Mouse (Mus musculus): ENCODE data around the gene Gm11213.

The Gm11213 gene

GRCm38 (mm10) chr4:63572621-63573020, 32.4 kb downstream of the Gm11213 start:
- DNase-seq = no peak

DNA sequence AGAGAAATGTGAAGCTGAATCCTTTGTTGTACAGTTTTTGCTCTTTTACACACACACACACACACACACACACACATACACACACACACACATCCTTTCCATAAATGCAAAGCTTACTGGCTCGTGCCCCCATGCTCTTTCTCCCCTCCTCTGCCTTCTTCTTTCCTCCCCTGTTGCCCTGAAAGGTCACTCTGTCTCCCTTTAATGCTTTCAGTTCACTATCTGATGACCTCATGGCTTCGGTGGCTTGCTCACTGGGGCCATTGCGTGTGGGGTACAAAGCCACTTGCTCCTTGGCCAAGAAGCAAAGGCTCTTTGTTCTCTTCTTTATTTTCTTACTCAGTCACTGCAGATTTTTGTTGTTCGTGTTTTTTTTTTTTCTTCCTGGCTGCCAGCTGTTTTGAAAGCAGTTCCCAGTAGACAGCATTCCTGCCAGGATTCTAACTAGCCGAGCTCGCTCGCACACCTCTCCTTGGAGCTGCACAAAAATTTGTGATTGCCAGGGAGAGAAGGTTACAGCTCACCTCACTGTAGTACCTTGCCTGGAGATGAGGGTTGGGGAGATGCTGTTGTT, 34.8 kb downstream of the Gm11213 start:
- DNase-seq = no peak

DNA sequence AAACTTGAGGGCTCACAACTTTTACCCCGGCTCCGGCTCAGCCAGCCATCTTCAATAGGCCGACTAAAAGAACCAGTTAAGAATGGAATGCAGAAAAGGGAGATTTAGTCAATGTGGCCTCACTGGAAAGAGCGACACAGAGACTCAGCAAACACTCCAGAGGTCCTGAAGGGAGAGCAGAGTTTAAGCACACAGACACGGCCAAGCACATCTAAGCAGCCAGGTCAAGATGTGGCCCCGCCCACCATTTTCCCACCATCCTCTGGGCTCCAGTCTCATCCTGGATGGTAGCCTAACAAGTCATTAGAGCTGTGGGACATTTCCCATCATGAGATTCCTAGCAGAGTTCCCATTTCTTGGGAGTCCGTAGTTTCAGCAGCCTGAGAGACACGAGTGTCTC, 35.7 kb downstream of the Gm11213 start:
- DNase-seq = no peak

DNA sequence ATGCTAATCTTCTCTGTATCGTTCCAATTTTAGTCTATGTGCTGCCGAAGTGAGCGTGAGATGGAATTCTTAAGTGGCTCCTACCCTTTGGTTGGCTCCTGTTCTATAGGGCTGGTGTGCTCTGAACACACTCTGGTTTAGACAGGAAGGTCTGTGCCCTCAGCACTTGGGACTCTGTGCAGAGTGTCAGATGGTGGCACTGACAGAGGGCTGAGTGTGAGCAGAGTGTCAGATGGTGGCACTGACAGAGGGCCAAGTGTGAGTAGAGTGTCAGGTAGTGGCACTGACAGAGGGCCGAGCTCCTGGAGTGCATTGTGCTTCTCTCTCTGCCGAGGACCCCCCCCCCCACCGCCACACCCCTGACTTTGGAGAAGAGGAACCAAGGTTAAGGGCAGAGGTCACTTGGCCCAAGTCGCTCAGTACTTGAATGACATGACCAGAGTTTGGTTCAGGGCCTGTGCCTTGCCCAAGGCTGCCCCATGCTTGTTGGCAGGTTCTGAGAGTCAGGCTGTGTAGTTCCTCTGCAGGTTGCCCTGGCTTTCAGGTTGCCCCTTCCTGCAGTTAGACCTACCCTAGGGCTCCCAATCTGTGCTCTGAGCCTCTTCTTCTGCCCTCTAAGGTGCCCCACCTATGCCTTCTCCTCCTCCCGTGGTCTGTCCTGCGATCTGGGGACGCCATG, 37.2 kb downstream of the Gm11213 start:
- DNase-seq = no peak

- DNase-seq = peak; percentile 32
These were observed 42.3 kb downstream of the Gm11213 start for GRCm38 (mm10) chr4:63562742-63563141.

- peak; percentile 77 for DNase-seq
These were observed 43.0 kb downstream of the Gm11213 start for GRCm38 (mm10) chr4:63561861-63562675.

- DNase-seq = peak; percentile 57
These were observed 45.0 kb downstream of the Gm11213 start for GRCm38 (mm10) chr4:63560079-63560478.

DNA sequence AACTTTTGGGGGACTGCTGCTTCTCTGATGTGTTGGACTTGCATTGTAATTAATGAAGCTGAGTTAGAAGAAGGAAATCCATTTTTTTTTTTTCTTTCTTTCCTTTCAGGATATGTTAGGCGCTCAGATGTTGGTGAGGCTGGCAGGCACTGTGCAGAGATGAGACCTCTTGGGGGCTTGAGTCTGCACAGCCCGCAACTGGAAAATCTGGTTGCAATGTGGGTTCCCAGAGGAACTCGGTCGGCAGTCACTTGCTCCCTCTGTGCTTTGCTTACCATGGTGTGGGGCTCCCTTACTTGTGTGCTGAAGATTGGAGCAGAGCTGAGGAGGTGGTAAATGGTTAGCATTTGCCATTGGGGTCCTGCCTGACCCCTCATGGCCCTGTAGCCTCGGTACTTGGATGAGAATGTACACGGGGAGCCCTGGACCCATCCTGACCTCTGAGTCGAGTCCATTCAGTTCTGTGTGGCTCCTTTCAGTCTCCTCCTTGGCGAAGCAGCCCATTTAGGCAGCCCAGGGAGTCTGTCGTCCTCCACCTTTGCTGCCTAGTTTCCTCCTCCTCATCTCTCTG, 45.8 kb downstream of the Gm11213 start:
- peak; percentile 24 for DNase-seq

DNA sequence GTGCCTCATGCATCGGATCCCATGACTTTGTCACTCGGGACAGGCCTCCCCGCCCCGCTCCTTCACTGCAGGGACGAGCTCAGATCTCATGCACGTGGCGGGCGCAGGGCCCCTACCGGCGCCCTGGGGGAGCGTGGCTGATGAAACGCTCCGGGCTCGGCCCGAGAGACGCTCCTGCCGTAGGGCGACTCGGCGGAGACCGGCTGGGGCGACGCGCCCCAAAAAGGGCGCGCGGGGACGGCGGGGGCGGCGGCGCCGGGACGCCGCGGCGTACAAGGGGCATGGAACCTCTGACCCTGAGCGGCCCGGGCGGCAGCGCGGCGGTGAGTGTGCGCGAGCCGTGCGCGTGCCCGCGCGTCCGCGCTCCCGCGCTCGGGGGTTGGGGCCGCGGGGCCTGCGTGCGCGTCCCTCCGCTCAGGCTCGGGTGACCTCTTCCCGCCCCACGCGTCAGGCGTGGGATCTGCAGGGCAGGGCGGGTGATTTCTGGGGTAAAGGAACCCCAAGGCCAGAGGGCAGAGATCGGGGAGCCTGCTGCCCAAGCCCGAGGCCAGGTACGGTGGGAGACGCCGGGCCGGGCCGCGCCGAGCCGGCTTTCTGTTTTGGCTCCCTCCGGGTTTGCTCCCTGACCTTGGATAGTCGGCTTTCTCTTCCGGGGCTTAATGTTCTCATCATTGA, 46.5 kb downstream of the Gm11213 start, which contains the start of gene Tmem268:
Gene Tmem268, plus strand, starts transcription at position 375 of the 675 bp plus-strand sequence.
- peak; percentile 85 for DNase-seq

- DNase-seq = peak; percentile 15
These were observed 47.7 kb downstream of the Gm11213 start for GRCm38 (mm10) chr4:63557124-63558059.

DNA sequence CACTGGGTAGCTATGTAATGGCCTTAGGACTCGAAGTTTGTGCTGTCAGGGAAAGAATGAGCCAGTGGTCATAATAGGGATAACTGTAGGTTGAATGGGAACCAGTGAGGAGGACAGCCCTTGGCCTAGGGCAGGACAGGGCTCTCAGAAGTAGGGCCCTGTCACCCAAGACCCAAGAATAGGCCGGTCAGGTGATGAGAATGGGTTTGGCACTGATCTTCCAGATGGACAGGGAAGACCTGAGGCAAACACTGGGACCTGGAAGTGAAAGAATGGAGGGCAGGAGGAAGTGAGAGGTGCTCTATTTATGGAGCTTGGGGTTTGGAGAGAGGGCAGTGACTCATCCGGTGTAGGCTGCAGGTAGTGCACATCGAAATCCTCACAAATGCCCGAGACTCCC, 48.4 kb downstream of the Gm11213 start:
- no peak for DNase-seq

DNA sequence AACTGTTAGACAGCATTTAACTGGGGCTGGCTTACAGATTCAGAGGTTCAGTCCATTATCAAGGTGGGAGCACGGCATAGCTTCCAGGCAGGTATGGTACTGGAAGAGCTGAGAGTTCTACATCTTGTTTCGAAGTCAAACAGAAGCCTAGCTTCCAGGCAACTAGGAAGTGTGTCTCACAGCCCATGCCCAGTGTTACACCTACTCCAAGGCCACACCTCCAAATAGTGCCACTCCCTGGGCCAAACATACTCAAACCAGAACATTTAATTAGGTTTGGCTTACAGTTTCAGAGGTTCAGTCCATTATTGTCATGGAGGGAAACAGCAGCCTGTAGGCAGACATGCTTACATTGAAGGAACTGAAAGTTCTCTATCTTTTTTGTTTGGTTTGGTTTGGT, 50.0 kb downstream of the Gm11213 start:
- no peak for DNase-seq

DNA sequence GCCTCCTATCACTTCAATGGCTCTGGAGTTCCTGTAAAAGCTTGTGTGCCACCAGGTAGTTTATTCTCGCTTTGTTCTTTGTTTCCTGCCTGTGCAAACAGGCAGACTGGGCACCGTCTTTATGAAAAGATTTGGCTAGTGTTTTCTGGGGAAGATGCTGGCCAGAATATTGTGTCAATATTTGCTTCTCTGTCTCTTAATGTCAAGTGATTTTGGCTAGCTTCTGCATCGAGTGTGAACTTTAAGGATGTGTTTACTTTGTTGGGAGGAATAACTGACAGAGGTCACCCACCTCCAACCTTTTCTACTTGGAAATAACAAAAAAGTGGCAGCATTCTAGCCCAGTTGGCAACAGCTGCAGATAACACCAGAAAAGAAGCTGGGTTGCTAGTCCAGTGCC, 50.4 kb downstream of the Gm11213 start:
- no peak for DNase-seq

DNA sequence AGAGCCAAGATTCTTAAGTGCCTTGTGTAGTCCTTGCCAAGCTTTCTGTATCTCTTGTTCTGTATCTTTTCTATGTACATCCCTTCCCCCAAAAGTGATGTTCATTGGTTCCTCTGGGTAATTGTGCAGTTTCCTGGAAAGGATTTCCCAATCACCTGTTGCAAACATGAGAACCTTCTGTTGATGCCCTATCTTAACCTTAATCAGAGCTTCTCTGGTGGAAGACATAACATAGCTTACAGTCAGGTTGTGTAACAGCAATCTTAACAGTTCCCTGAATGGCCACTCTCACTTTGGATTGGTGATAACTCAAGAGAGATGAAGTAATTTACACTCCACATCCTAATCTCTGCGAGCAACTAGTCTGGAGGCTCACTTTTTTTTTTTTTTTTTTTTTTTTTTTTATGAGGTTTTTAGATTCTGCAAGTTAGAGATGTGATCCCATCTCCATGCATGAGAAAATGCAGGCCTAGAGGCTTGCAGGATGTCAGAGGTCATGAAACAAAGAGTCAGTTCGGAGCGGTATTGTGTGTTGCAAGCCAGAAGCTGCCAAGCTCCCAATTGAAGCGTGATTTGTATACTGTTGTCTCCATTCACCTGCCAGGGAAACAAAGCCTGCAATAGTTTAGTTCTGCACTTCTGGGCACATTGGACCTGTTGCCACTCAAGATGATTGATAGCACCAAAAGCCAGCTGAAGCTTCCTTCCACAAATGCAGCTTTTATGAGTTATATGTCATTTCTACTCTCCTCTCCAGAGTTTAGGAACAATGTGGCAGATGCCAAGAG, 51.1 kb downstream of the Gm11213 start:
- no peak for DNase-seq

DNA sequence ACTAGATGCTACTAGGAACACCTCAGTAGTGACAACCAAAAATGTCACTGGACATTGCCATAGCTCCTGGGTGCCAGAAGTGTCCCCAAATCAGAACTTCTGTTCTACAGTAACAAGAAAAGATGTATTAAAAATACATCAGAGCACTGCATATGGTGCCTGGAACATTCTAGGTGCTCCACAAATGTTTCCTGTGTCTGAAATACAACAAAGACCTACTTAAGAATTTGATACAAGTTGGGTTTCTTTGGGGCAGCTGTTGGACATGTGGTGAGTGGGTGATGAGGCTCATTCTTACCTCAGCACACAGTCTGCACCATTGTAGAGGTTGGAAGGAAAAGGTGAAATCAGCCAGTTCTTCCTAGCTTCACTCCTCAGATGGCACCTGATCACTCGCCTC, 52.2 kb downstream of the Gm11213 start:
- DNase-seq = no peak

- no peak for DNase-seq
These were observed 54.2 kb downstream of the Gm11213 start for GRCm38 (mm10) chr4:63550908-63551307.

DNA sequence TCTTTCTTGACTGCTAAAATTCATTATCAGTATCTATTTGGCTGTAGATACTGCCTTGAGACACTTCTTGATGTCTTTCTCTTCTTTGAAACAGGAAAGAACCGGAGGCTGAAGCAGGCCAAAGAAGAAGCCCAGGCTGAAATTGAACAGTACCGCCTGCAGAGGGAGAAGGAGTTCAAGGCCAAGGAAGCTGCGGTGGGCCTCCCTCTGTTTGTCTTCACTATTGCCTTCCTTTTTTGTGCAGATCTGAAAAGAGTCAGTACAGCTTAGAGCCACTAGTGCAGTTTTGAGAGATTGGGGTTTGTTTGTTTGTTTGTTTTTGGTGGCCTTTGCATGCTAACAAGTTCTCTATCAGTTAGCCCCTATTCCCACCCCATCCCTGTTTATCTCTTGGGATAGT, 56.6 kb downstream of the Gm11213 start:
- DNase-seq = peak; percentile 49

DNA sequence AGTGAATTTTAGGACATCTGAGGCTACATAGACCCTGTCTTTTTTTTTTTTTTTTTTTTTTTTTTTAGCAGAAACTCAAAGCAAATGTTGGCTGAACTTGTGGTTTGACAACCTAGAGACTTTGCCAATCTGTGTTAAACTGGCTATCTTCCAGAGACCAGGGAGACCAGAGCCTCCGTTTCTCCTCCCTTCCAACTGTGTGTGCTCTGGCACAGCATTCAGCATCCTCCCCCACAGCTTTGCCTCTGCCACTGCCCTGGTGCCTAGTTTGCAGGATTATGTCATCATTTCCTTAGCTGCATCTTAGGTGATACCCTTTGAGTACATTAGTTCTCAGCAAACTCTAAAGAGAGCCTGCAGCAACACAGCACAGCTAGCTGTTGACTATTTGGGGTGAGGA, 57.3 kb downstream of the Gm11213 start:
- DNase-seq = no peak

Data from thymus, postnatal 14 days (tissue).